Mouse (Mus musculus) liver, adult 2 months (tissue): ENCODE measurements around the gene Gm29609.

Experiments used
- CTCF ChIP-seq: fragments of 200-500 bp; IDR thresholded peaks from 2 replicates; pipeline ENCODE4 v1.5.1; 2011; ENCODE audit warnings: low read depth, low read length, control low read depth
- POLR2A ChIP-seq: fragments of 200-500 bp; IDR thresholded peaks from 2 replicates; pipeline ENCODE4 v1.6.1; 2011; ENCODE audit warnings: low read length, control low read depth; ENCODE audit not compliant: insufficient read depth; ENCODE audit errors: extremely low read depth

DNA sequence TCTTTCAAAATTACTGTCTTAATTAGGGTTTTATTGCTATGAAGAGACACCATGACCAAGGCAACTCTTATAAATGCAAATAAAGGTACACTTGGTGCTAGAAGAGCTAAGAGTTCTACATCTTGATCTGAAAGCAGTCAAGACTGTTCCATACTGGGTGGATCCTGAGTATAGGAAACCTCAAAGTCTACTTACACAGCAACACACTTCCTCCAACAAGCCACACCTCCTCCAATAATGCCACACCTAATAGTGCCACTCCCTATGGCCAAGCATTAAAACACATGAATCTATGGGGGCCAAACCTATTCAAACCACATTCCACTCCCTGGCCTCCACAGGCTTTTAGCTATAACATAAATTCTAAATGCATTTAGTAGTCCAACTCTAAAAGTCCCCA lies 17.2 kb downstream of the Gm29609 start:
- TF ChIP-seq POLR2A (no peak), CTCF (no peak)
